Mouse (Mus musculus): ENCODE results near the gene Kctd5.

DNA sequence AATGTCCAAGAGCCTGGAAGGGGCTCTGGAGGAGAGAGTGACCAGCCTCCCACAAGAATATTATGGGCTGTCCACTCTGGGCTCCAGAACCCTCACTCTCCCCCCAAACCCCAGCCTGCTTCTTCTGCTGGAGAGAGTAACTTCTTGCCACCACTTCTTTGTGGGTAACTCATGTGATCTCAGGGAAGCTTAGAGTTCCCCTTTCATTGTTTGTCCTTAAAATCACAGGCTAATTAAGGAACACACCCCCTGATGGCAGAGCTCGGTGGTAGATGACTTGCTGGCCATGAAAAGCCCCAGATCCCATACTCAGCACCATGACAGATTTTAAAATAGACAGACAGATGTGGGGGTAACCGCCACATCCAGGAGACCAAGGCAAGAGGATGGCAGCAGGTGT, 66.4 kb downstream of the Kctd5 start:
- TF ChIP-seq CTCF (IDR thresholded peaks at IDR 0.05; ENCODE audit: low read depth) (no peak), EP300 (optimal IDR thresholded peaks at IDR 0.05) (no peak)
